Mouse (Mus musculus): ENCODE results near the gene Asb11.

Asb11 gene

GRCm38 (mm10) chrX:164445601-164446000, 8.8 kb downstream of the Asb11 start:
- no peak for DNase-seq (ENCODE audit: low read depth)

DNA sequence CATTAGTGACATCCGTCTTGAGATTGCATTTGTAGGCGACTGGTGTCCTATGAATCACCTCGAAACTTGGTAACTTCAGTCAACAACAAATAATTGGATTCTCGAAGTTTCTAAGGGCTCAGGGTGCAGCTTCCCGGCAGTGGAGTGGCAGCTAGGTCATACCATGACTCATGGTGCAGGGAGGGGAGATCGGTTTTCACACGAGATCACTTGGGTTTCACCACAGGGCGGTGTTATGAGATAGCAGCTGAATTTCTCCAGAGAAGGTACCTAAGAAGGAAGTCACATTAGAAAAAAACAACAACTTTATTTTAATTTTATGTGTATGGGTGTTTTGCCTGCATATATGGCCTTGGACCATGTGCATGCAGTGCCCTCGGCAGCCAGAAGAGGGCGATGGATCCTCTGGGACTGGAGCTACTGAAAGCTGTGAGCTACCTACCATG, 9.3 kb downstream of the Asb11 start:
- DNase-seq (ENCODE audit: low read depth): no peak

- DNase-seq (ENCODE audit: low read depth): no peak
Measured at GRCm38 (mm10) chrX:164446835-164447681, 10.3 kb downstream of the Asb11 start.

DNA sequence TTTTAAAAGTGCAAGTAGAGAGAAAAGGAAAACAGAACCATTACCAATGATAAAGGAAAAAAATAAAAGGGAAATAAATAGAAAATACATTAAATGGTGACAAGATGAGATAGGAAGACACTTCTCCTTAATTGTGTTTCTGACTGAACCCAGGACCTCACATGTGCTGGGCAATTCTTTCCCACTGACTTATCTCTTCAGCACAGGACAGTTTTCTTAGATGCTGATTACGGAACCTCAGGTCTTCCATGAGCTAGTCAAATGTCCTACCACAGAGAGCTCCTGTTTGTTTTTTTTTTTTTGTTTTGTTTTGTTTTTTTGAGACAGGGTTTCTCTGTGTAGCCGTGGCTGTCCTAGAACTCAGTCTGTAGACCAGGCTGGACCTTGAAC, 10.9 kb downstream of the Asb11 start:
- DNase-seq (ENCODE audit: low read depth): no peak

DNA sequence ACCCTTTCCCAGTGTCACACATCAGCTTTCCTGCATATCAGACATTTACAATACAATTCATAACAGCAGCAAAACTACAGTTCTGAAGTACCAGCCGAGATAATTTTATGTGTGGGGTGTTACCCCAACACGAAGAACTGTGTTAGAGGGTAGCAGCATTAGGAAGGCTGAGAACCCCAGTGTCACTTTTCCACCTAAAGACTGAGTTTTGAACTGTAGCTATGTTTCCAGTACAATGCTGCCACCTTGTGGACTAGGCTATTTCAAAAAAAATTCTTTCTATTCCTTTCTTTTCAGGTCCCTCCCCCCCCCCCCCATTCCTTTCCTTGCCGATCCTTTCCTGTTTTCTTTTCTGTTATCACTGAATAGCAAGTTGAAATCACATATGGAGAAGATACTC, 12.4 kb downstream of the Asb11 start:
- DNase-seq (ENCODE audit: low read depth): peak; percentile 56

- DNase-seq (ENCODE audit: low read depth): no peak
Measured at GRCm38 (mm10) chrX:164459205-164459878, 22.5 kb downstream of the Asb11 start.

GRCm38 (mm10) chrX:164502258-164502657, 65.5 kb downstream of the Asb11 start:
- no peak for DNase-seq (ENCODE audit: low read depth)

DNA sequence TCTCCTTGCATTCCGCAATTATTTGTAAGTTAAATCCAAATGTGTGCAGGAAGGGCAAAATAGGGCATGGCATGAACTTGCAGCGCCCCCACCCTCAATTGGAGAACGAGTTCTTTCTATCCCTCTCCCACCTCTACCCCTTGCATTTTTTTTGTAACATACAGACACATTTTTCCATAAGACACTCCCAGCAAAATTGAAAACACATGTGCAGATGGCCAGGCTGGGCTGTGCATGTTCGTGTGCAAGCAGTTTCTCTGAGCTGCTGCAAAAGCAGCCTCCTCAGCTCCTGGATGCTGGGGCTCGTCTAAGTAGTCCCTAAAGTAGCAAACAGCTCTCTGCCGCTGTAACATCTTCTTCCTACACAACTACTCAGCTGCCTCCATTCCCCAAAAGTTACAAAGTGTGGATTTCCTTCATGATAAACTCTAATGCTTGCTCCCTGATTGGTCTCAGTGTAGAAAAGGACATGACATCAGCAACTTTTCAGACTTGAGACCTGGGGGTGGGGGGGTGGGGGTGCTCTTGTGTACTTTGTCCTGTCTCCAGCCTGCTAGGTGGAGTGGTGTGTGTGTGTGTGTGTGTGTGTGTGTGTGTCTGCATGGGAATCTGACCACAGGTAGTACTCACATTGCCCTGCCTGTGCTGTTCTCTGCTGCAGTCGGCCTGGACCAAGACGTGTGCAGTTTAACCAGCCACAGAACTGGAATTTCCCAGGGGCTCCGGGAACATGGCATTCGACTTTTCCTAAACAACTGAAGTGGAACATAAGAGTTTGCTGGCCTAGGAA, 69.1 kb downstream of the Asb11 start, which contains the start of gene Asb9:
Asb9 (plus strand) TSS at position 619 of the 790 bp plus-strand sequence.
- no peak for DNase-seq (ENCODE audit: low read depth)

DNA sequence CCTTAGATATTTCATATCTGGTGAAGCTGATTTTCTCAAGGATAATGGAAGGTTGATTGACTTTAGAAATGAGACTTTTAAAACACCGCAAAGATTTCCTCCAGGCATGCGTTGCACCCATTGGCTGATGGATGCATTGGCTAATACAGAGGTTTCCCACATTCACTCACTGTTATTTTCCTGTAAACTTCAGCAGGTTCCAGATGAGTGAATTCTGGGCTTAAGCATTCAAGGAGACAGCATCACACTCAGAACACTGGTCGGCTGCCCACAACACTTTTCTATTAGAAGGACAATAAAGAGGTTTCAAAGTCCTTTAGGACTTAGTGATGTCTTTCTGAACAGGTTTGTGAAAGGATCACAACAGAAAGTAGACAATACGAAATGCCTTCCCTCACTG, 70.3 kb downstream of the Asb11 start:
- no peak for DNase-seq (ENCODE audit: low read depth)

GRCm38 (mm10) chrX:164508728-164509127, 71.9 kb downstream of the Asb11 start:
- no peak for DNase-seq (ENCODE audit: low read depth)

Data from c-Kit-positive CD71-positive TER-119-negative erythroid progenitor cells, embryonic 14.5 days (primary cell).